Mouse (Mus musculus): ENCODE measurements around the gene Tmed9. TPM values are rescaled to one million over a fixed set of nuclear protein-coding genes. Genes with fewer than 3 reads are reported as not detected.
A peak's percentile ranks its signal among the peaks of the same experiment; 100 is the strongest.

Tmed9 gene
- polyA plus RNA-seq, 1 experiment from 2014 or later: 133 TPM

- H3K4me2 ChIP-seq (ENCODE audit: low read length): peak within 1 kb of the TSS; percentile 82
- ATAC-seq: peak; percentile 98
- peak within 1 kb of the TSS; percentile 84 for H3K9ac ChIP-seq (replicated peaks; ENCODE audit: low read depth, low read length)
- peak within 1 kb of the TSS; percentile 70 for H3K27ac ChIP-seq (ENCODE audit: low read length)
- H3K4me1 ChIP-seq (replicated peaks; ENCODE audit: control insufficient read depth, insufficient read depth, low read length): peaks cover 13% of the 10 kb centered on the region
- H3K9me3 ChIP-seq (ENCODE audit: control insufficient read depth, low read length): no peaks in the 10 kb centered on the region
- H3K4me3 ChIP-seq (replicated peaks; ENCODE audit: low read length): peak within 1 kb of the TSS; percentile 86
- no peaks in the 10 kb centered on the region for H3K27me3 ChIP-seq (replicated peaks; ENCODE audit: control insufficient read depth, insufficient read depth, low read length)
- peaks cover 33% of the 10 kb centered on the region for H3K36me3 ChIP-seq (ENCODE audit: control insufficient read depth, insufficient read depth)
- WGBS: under 1% methylated on average over 70 of the region's 70 CpGs
Measured at GRCm38 (mm10) chr13:55536194-55537175, 37.0 kb upstream of the Tmed9 start, which contains the start of gene Ddx41. Ddx41 (minus strand) TSS chr13:55536658.

- Histone ChIP-seq H3K27me3 (replicated peaks; ENCODE audit: control insufficient read depth, insufficient read depth, low read length) (no peaks in the 10 kb centered on the region), H3K36me3 (ENCODE audit: control insufficient read depth, insufficient read depth) (peaks cover 42% of the 10 kb centered on the region), H3K4me2 (ENCODE audit: low read length) (no peak overlapping the region), H3K9ac (replicated peaks; ENCODE audit: low read depth, low read length) (no peak overlapping the region), H3K4me3 (replicated peaks; ENCODE audit: low read length) (no peak overlapping the region), H3K9me3 (ENCODE audit: control insufficient read depth, low read length) (no peaks in the 10 kb centered on the region), H3K27ac (ENCODE audit: low read length) (no peak overlapping the region), H3K4me1 (replicated peaks; ENCODE audit: control insufficient read depth, insufficient read depth, low read length) (peaks cover 4% of the 10 kb centered on the region; the same call in 1 of the 2 replicates)
- WGBS: 91% methylated on average over 2 of the region's 2 CpGs
- no peak for ATAC-seq
Measured at GRCm38 (mm10) chr13:55540933-55541332, 32.6 kb upstream of the Tmed9 start.

- Histone ChIP-seq H3K9ac (replicated peaks; ENCODE audit: low read depth, low read length) (no peak overlapping the region), H3K4me2 (ENCODE audit: low read length) (no peak overlapping the region), H3K27ac (ENCODE audit: low read length) (no peak overlapping the region), H3K9me3 (ENCODE audit: control insufficient read depth, low read length) (no peaks in the 10 kb centered on the region), H3K4me3 (replicated peaks; ENCODE audit: low read length) (no peak overlapping the region), H3K27me3 (replicated peaks; ENCODE audit: control insufficient read depth, insufficient read depth, low read length) (no peaks in the 10 kb centered on the region), H3K4me1 (replicated peaks; ENCODE audit: control insufficient read depth, insufficient read depth, low read length) (no peaks in the 10 kb centered on the region), H3K36me3 (ENCODE audit: control insufficient read depth, insufficient read depth) (peaks cover 44% of the 10 kb centered on the region)
- ATAC-seq: no peak
- WGBS: 100% methylated on average over 4 of the region's 4 CpGs
Measured at GRCm38 (mm10) chr13:55542891-55543290, 30.6 kb upstream of the Tmed9 start.

- Histone ChIP-seq H3K36me3 (ENCODE audit: control insufficient read depth, insufficient read depth) (peaks cover 39% of the 10 kb centered on the region), H3K4me2 (ENCODE audit: low read length) (no peak overlapping the region), H3K4me1 (replicated peaks; ENCODE audit: control insufficient read depth, insufficient read depth, low read length) (no peaks in the 10 kb centered on the region), H3K9me3 (ENCODE audit: control insufficient read depth, low read length) (no peaks in the 10 kb centered on the region), H3K9ac (replicated peaks; ENCODE audit: low read depth, low read length) (no peak overlapping the region), H3K4me3 (replicated peaks; ENCODE audit: low read length) (no peak overlapping the region), H3K27ac (ENCODE audit: low read length) (no peak overlapping the region), H3K27me3 (replicated peaks; ENCODE audit: control insufficient read depth, insufficient read depth, low read length) (no peaks in the 10 kb centered on the region)
- 97% methylated on average over 8 of the region's 8 CpGs for WGBS
- ATAC-seq: no peak
Measured at GRCm38 (mm10) chr13:55543447-55543846, 30.1 kb upstream of the Tmed9 start.

GRCm38 (mm10) chr13:55544792-55545191 lies 28.7 kb upstream of the Tmed9 start:
- Histone ChIP-seq H3K4me1 (replicated peaks; ENCODE audit: control insufficient read depth, insufficient read depth, low read length) (no peaks in the 10 kb centered on the region), H3K27ac (ENCODE audit: low read length) (no peak overlapping the region), H3K4me3 (replicated peaks; ENCODE audit: low read length) (no peak overlapping the region), H3K4me2 (ENCODE audit: low read length) (no peak overlapping the region), H3K27me3 (replicated peaks; ENCODE audit: control insufficient read depth, insufficient read depth, low read length) (no peaks in the 10 kb centered on the region), H3K9me3 (ENCODE audit: control insufficient read depth, low read length) (no peaks in the 10 kb centered on the region), H3K9ac (replicated peaks; ENCODE audit: low read depth, low read length) (no peak overlapping the region), H3K36me3 (ENCODE audit: control insufficient read depth, insufficient read depth) (peaks cover 35% of the 10 kb centered on the region)
- 93% methylated on average over 6 of the region's 6 CpGs for WGBS
- ATAC-seq: no peak

- Histone ChIP-seq H3K9ac (replicated peaks; ENCODE audit: low read depth, low read length) (no peak overlapping the region), H3K4me2 (ENCODE audit: low read length) (no peak overlapping the region), H3K36me3 (ENCODE audit: control insufficient read depth, insufficient read depth) (peaks cover 19% of the 10 kb centered on the region), H3K27ac (ENCODE audit: low read length) (no peak overlapping the region), H3K9me3 (ENCODE audit: control insufficient read depth, low read length) (no peaks in the 10 kb centered on the region), H3K4me3 (replicated peaks; ENCODE audit: low read length) (no peak overlapping the region), H3K4me1 (replicated peaks; ENCODE audit: control insufficient read depth, insufficient read depth, low read length) (no peaks in the 10 kb centered on the region), H3K27me3 (replicated peaks; ENCODE audit: control insufficient read depth, insufficient read depth, low read length) (no peaks in the 10 kb centered on the region)
- 88% methylated on average over 2 of the region's 2 CpGs for WGBS
- ATAC-seq: no peak
Measured at GRCm38 (mm10) chr13:55547916-55548315, 25.6 kb upstream of the Tmed9 start.

- Histone ChIP-seq H3K4me1 (replicated peaks; ENCODE audit: control insufficient read depth, insufficient read depth, low read length) (no peaks in the 10 kb centered on the region), H3K36me3 (ENCODE audit: control insufficient read depth, insufficient read depth) (peaks cover 19% of the 10 kb centered on the region), H3K9me3 (ENCODE audit: control insufficient read depth, low read length) (no peaks in the 10 kb centered on the region), H3K27ac (ENCODE audit: low read length) (no peak overlapping the region), H3K9ac (replicated peaks; ENCODE audit: low read depth, low read length) (no peak overlapping the region), H3K4me2 (ENCODE audit: low read length) (no peak overlapping the region), H3K27me3 (replicated peaks; ENCODE audit: control insufficient read depth, insufficient read depth, low read length) (no peaks in the 10 kb centered on the region), H3K4me3 (replicated peaks; ENCODE audit: low read length) (no peak overlapping the region)
- no peak for ATAC-seq
- 93% methylated on average over 5 of the region's 5 CpGs for WGBS
Measured at GRCm38 (mm10) chr13:55548426-55548825, 25.1 kb upstream of the Tmed9 start.

GRCm38 (mm10) chr13:55549061-55549460 lies 24.5 kb upstream of the Tmed9 start:
- no peak overlapping the region for H3K4me3 ChIP-seq (replicated peaks; ENCODE audit: low read length)
- H3K4me2 ChIP-seq (ENCODE audit: low read length): no peak overlapping the region
- H3K9ac ChIP-seq (replicated peaks; ENCODE audit: low read depth, low read length): no peak overlapping the region
- no peaks in the 10 kb centered on the region for H3K9me3 ChIP-seq (ENCODE audit: control insufficient read depth, low read length)
- ATAC-seq: no peak
- 89% methylated on average over 15 of the region's 15 CpGs for WGBS
- peaks cover 19% of the 10 kb centered on the region for H3K36me3 ChIP-seq (ENCODE audit: control insufficient read depth, insufficient read depth)
- no peaks in the 10 kb centered on the region for H3K27me3 ChIP-seq (replicated peaks; ENCODE audit: control insufficient read depth, insufficient read depth, low read length)
- H3K4me1 ChIP-seq (replicated peaks; ENCODE audit: control insufficient read depth, insufficient read depth, low read length): no peaks in the 10 kb centered on the region
- no peak overlapping the region for H3K27ac ChIP-seq (ENCODE audit: low read length)

GRCm38 (mm10) chr13:55555921-55556320 lies 17.6 kb upstream of the Tmed9 start:
- Histone ChIP-seq H3K36me3 (ENCODE audit: control insufficient read depth, insufficient read depth) (peaks cover 16% of the 10 kb centered on the region), H3K9ac (replicated peaks; ENCODE audit: low read depth, low read length) (no peak overlapping the region), H3K4me2 (ENCODE audit: low read length) (no peak overlapping the region), H3K27me3 (replicated peaks; ENCODE audit: control insufficient read depth, insufficient read depth, low read length) (no peaks in the 10 kb centered on the region), H3K27ac (ENCODE audit: low read length) (no peak overlapping the region), H3K4me1 (replicated peaks; ENCODE audit: control insufficient read depth, insufficient read depth, low read length) (no peaks in the 10 kb centered on the region), H3K9me3 (ENCODE audit: control insufficient read depth, low read length) (no peaks in the 10 kb centered on the region), H3K4me3 (replicated peaks; ENCODE audit: low read length) (no peak overlapping the region)
- no peak for ATAC-seq
- 87% methylated on average over 9 of the region's 9 CpGs for WGBS

Data from forebrain, embryonic 16.5 days (tissue).